Mouse (Mus musculus) hindlimb bud, embryonic 11.5 days (tissue): Measurements from ENCODE around the gene Spg20.
A peak's percentile ranks its signal among the peaks of the same experiment; 100 is the strongest.

ENCODE experiments used
- DNase-seq: peaks from one replicate; pipeline ENCODE4 v3.0.0-alpha.2; 2012; ENCODE audit warnings: low read depth, low spot score; ENCODE audit errors: extremely low spot score

Gene Spg20

DNA sequence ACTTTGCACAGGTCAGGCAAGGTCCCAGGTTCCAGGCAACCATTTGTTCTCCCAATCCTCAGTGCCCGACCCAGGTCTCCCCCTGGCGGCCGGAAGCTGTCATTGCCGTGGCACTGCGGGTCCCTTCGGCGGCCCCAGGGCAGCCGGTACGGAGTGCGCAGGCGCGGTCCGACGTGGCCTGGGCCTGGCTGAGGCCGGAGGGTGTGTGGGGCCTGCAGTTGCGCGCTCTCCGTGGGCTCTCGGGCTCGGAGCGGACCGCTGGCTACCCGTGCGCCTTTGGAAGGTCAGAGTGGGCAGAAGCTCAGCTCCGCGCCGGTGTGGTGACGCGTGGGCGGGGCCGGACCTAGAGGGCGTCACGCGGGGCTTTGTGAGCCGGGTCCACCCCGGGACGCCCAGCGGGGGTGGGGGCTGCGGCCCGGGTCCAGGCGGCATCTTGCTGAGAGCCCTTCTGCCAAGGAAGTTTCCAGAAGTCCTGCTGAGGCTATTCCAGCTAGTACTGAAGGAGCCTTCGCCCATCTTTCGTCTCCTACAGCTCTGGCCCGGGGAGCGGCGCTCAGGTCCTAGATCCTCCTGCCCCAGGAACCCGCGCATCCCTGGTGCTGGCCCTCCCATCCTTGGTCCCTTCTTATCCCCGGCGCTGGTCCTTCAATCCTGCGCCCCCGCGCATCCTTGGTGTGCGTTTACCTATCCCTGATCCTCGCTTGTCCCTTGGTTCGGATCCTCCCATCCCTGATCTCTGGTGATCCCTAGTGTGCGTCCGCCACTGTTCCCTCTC is at the start of gene Spg20:
Gene Spg20, plus strand, starts transcription at position 174 of the 775 bp plus-strand sequence.
- DNase-seq, result peak; percentile 56

DNA sequence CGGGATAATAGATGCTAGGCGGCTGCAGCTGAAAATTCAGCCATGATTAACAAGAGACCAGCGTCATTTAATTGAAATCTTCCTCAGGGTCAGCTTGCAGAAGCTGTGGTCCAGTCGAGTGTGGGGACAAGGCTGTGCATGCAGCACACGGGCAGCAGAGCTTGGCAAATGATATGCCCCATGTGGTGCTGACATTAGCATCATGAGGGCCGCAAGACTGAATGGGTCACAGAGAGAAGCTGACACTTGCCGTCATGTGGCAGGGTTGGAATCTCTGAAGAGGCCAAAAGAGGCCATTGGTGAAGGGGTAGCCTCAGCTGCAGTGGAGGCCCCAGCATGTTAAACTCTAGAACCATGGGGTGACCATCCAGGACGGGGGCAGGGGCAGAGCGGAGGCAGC is 49.3 kb upstream of the Spg20 start:
- no peak for DNase-seq

GRCm38 (mm10) chr3:55064396-55064795 is 47.5 kb upstream of the Spg20 start:
- peak; percentile 30 for DNase-seq

GRCm38 (mm10) chr3:55065738-55066665 is 45.9 kb upstream of the Spg20 start:
- no peak for DNase-seq

DNA sequence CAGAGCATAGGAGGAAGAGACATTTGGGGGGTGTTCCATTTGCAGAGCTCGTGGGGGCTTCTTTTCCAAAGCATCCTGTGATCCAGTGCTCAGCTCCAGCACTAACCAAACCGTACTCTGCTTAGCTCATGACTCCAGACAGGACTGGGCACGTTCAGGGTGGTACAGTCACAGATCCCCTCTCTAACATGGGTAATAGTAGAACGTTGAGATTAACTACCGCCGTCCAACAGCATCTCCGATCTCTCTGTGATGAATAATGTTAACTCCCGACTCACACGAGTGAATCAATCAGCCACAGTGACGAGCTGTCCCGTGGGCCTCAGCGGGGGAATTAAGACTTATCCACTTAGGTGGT is 45.3 kb upstream of the Spg20 start:
- DNase-seq, result no peak

GRCm38 (mm10) chr3:55067791-55068434 is 44.0 kb upstream of the Spg20 start:
- DNase-seq, result no peak

- no peak for DNase-seq
Measured at GRCm38 (mm10) chr3:55074576-55075293, 37.2 kb upstream of the Spg20 start.

DNA sequence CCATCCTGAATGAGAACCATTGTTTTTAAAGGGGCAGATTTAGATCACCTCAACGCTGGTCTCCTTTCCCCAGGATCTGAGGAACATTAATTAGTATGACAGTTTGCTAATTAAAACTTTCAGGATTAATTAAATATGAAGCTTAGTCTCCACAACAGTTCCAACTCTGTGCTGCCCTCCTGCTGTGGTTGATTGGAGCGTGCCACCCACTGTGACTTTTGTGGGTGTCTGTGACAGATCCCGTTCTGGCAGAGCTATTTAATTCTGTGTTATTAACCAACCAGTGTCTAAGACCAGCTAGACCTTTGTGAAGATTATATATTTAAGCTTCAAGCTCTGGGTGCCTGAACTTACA is 36.6 kb upstream of the Spg20 start:
- DNase-seq, result no peak

- DNase-seq, result no peak
Measured at GRCm38 (mm10) chr3:55078233-55078632, 33.7 kb upstream of the Spg20 start.

DNA sequence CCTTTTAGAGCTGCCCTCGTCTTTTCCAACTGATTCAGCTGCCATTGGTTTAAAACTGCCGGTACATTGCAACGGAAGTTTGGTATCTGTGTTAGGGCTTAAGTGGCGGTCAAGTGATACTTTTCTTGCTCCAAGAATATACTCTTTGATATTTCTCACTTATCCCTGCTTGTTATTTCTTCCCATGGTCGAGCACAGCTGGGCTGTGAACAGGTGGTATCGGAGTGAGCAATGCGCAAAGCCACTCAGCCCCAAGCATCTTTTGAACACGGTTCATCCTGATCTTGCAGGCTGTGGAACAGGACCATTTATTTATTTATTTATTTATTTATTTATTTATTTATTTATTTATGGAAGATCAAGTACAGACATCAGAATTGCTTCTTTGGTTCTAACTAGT is 32.3 kb upstream of the Spg20 start:
- DNase-seq, result no peak

DNA sequence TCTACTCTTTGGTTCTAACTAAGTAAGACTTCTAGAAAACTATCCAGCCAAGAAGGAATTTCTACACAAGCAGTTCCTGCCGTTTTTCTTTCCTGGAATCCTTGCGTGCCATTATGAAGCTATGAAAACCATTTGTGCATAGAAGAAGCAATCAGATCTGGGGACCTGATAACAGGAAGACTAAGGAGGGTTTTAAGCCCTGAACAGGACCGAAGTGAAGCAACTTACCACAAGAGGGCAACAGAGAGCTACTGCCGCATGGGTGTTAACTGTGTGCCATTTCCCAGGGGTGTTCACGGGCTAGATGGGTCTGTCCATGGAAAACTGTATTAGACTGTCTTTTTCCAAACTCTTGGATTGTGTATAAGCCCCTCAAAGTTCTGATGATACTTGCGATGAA is 31.9 kb upstream of the Spg20 start:
- peak; percentile 53 for DNase-seq

DNA sequence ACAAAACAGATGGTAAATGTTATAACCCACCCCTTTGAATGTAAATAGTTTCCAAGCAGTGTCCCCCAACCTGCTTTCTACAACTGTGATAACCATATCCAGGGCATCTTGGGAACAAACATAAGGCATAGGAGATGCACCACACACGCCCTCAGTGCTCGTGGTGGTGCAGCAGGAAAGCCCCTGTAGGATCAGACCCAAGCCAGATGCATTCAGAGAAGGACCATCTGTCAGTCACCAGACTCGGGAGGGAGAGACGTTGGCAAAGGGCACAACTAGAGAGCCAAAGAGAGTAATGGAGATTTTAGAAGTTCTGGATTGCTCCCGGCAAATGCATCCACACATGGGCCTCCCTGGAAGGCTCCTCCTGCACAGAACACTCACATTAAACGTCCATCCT is 27.1 kb upstream of the Spg20 start:
- DNase-seq, result no peak

- no peak for DNase-seq
Measured at GRCm38 (mm10) chr3:55085716-55086115, 26.2 kb upstream of the Spg20 start.

GRCm38 (mm10) chr3:55086948-55087347 is 25.0 kb upstream of the Spg20 start:
- DNase-seq, result no peak

GRCm38 (mm10) chr3:55087360-55087759 is 24.5 kb upstream of the Spg20 start:
- no peak for DNase-seq

GRCm38 (mm10) chr3:55088359-55088758 is 23.5 kb upstream of the Spg20 start:
- no peak for DNase-seq

DNA sequence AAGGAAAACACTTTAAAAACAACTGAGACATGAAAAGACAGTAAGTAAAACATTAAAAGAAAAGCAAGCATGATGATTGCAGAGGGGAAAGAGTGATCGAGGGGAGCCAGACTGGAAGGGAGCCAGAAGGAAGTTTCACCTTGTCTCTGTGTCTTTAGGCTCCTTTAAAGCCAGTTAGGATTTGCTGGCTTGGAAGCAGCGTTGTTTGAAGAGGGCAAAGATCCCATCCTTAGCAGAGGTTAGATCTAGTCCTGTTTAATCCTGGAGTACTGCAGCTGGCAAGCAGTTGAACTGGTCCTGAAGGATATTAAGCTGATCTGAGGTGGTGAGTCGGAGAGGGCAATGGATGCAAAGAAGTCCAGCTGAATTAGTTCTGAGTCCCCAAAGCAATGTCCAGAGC is 23.1 kb upstream of the Spg20 start:
- no peak for DNase-seq

- DNase-seq, result no peak
Measured at GRCm38 (mm10) chr3:55089291-55089690, 22.6 kb upstream of the Spg20 start.

DNA sequence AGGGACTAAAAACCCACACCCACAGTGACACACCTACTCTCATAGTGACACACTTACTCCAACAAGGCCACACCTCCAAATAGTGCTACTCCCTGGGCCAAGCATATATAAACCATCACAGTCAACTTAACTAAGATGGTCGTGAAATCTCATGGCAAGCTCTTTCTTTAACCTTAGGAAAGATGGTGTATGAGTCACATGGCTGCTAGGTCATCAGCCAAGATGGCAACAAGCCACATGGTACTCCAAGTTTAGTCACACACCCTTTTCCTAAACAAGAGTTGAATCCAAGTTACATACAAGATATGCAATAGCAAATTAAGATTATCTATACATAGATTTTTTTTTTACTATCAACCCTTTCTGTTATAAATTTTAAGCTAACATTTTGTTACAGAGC is 18.7 kb upstream of the Spg20 start:
- no peak for DNase-seq

GRCm38 (mm10) chr3:55095968-55096654 is 15.8 kb upstream of the Spg20 start:
- no peak for DNase-seq

DNA sequence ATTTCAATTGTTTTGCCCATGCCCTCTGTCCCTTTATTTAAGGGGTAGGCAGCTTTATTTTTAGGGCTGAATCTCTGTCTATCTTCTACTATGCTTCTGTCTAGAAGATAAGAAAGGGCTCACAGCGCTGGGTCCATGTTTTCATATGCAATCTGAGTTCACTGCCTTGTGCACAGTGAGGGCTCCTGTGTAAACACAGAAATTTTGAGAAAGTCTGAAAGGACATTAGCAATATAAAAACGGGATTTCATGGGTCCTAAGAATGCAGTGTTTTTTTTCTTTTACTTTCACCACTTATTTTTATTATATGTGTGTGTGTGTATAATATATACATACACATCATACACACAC is 15.3 kb upstream of the Spg20 start:
- no peak for DNase-seq
